Comparison of ENCODE assay signal across 20 mouse cellular contexts in the genomic region with DNA sequence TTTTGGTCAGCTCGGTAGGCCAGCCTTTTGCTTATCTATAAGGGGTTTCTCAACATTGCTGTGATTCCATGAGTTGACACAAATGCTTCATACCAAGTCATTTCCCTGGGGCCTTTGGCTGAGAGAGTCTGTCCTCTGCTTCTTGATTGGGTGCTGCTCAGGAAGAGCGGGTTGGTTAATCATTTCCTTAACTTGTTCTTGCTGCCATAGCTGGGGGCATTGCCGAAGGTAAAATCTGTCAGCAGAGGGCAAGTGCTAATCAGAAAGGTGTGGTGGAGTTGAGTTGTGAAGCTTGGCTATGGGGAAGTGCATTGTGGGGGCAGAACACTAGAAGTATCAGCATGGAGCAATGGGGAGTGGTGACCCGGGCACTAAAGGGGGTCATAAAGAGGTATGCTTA.
A peak's percentile ranks its signal among the peaks of the same experiment; 100 is the strongest.
DNase-seq lines count a peak whose midpoint lies in the region; ATAC-seq and TF ChIP-seq lines count a peak whose summit lies in the region.
"Had no signal": no experiment of that assay in that cellular context is flagged by ENCODE, and none has a peak within 500 bp of the region (broad histone marks: within the 10 kb centered on the region; RNA-seq: fewer than 3 reads in every experiment).

No protein-coding gene starts in this region.

- no peaks in the 10 kb centered on the region for H3K4me1 ChIP-seq in lung, embryonic 14.5 days (ENCODE audit: insufficient read depth)
- no peaks in the 10 kb centered on the region; the same call in 1 of the 2 replicates for H3K4me1 ChIP-seq in lung, adult 2 months (ENCODE audit: control insufficient read depth, insufficient read depth, low read length)
- no peaks in the 10 kb centered on the region for H3K4me1 ChIP-seq in intestine, embryonic 15.5 days (replicated peaks)
- no peaks in the 10 kb centered on the region for H3K4me1 ChIP-seq in stomach, embryonic 14.5 days (ENCODE audit: control insufficient read depth, insufficient read depth, low read length)
- H3K4me1 ChIP-seq: embryonic facial prominence, embryonic 12.5 days; heart, embryonic 10.5 days; midbrain, embryonic 13.5 days had no signal

- ATAC-seq in lung, embryonic 14.5 days (ENCODE audit: insufficient read depth): 0 out of 2 replicates have a peak, but pooled peaks have one; percentile 24
- peak; percentile 95 for ATAC-seq in intestine, embryonic 15.5 days
- ATAC-seq in stomach, embryonic 14.5 days (ENCODE audit: insufficient number of reproducible peaks, insufficient read depth, low FRiP score, low read depth): peak; percentile 81
- no peak for ATAC-seq in CD4-positive, CD25-positive, alpha-beta regulatory T cell, adult 4 months
- ATAC-seq: activated CD4-positive, CD25-positive, alpha-beta regulatory T cell, adult 4 months; midbrain, embryonic 13.5 days; Patski had no signal

- WGBS in lung, embryonic 14.5 days: 47% methylated on average over 4 of the region's 4 CpGs
- 61% methylated on average over 4 of the region's 4 CpGs for WGBS in lung, adult 2 months
- 53% methylated on average over 4 of the region's 4 CpGs for WGBS in intestine, embryonic 15.5 days
- WGBS in stomach, embryonic 14.5 days: 58% methylated on average over 4 of the region's 4 CpGs

- no peak for TF ChIP-seq POLR2A in lung, adult 2 months (IDR thresholded peaks at IDR 0.05; ENCODE audit: borderline replicate concordance, extremely low read depth, low read depth, low read length)

- no peaks in the 10 kb centered on the region for H3K27me3 ChIP-seq in lung, embryonic 14.5 days (ENCODE audit: insufficient read depth, low read length)
- no peaks in the 10 kb centered on the region for H3K27me3 ChIP-seq in intestine, embryonic 15.5 days (replicated peaks)
- H3K27me3 ChIP-seq in stomach, embryonic 14.5 days (ENCODE audit: control insufficient read depth, insufficient read depth, low read length): no peaks in the 10 kb centered on the region
- H3K27me3 ChIP-seq: embryonic facial prominence, embryonic 12.5 days; Patski had no signal

- H3K9ac ChIP-seq in lung, embryonic 14.5 days: no peak overlapping the region
- H3K9ac ChIP-seq in intestine, embryonic 15.5 days: no peak overlapping the region
- H3K9ac ChIP-seq in stomach, embryonic 14.5 days (replicated peaks; ENCODE audit: low read depth, low read length): no peak overlapping the region
- H3K9ac ChIP-seq: embryonic facial prominence, embryonic 12.5 days; hindbrain, embryonic 14.5 days; midbrain, embryonic 13.5 days had no signal

- H3K4me2 ChIP-seq in lung, embryonic 14.5 days: no peak overlapping the region
- H3K4me2 ChIP-seq in intestine, embryonic 15.5 days (replicated peaks): no peak overlapping the region
- H3K4me2 ChIP-seq in stomach, embryonic 14.5 days (replicated peaks; ENCODE audit: low read depth, low read length): no peak overlapping the region
- H3K4me2 ChIP-seq: embryonic facial prominence, embryonic 12.5 days; hindbrain, embryonic 14.5 days; midbrain, embryonic 13.5 days had no signal

- H3K27ac ChIP-seq in lung, embryonic 14.5 days (ENCODE audit: low read depth): no peak overlapping the region
- peak overlapping the region; percentile 48; the same call in 1 of the 2 replicates for H3K27ac ChIP-seq in intestine, embryonic 15.5 days
- H3K27ac ChIP-seq in stomach, embryonic 14.5 days (ENCODE audit: low read length): no peak overlapping the region
- H3K27ac ChIP-seq: embryonic facial prominence, embryonic 12.5 days; heart, embryonic 10.5 days; hindbrain, embryonic 14.5 days; midbrain, embryonic 13.5 days had no signal

- H3K9me3 ChIP-seq in lung, embryonic 14.5 days (ENCODE audit: low read depth, low read length): no peaks in the 10 kb centered on the region
- no peaks in the 10 kb centered on the region for H3K9me3 ChIP-seq in intestine, embryonic 15.5 days
- H3K9me3 ChIP-seq in stomach, embryonic 14.5 days (ENCODE audit: control insufficient read depth, low read depth, low read length): no peaks in the 10 kb centered on the region
- H3K9me3 ChIP-seq: embryonic facial prominence, embryonic 12.5 days; heart, embryonic 10.5 days; midbrain, embryonic 13.5 days had no signal

- DNase-seq in lung, embryonic 14.5 days: peak; percentile 36
- no peak for DNase-seq in lung, adult 2 months
- DNase-seq in kidney, postnatal 14 days: peak; percentile 47
- DNase-seq in heart, adult 9 months (ENCODE audit: low spot score in 2 of 2): no peak
- DNase-seq in urinary bladder, postnatal 10 days (ENCODE audit: low spot score): no peak
- DNase-seq: adrenal gland, postnatal 36 days; B cell, adult 2 months; cerebellum, adult 2 months; gastrocnemius, postnatal 10 days; heart, postnatal 14 days; thymus, adult 18-20 months had no signal

- H3K36me3 ChIP-seq in lung, embryonic 14.5 days (ENCODE audit: insufficient read depth): no peaks in the 10 kb centered on the region
- no peaks in the 10 kb centered on the region for H3K36me3 ChIP-seq in intestine, embryonic 15.5 days
- no peaks in the 10 kb centered on the region for H3K36me3 ChIP-seq in stomach, embryonic 14.5 days (ENCODE audit: control insufficient read depth, insufficient read depth, low read length)
- H3K36me3 ChIP-seq: embryonic facial prominence, embryonic 12.5 days; heart, embryonic 10.5 days; midbrain, embryonic 13.5 days had no signal

- no peak for TF ChIP-seq CTCF in lung, embryonic 14.5 days (IDR thresholded peaks at IDR 0.05; ENCODE audit: low read depth)
- TF ChIP-seq CTCF in lung, adult 2 months (IDR thresholded peaks at IDR 0.05; ENCODE audit: insufficient read depth, low read length): no peak

- H3K4me3 ChIP-seq in lung, embryonic 14.5 days (ENCODE audit: low read depth, low read length): no peak overlapping the region
- no peak overlapping the region for H3K4me3 ChIP-seq in lung, adult 2 months (replicated peaks; ENCODE audit: extremely low read depth, low read depth, low read length)
- no peak overlapping the region for H3K4me3 ChIP-seq in intestine, embryonic 15.5 days (replicated peaks)
- H3K4me3 ChIP-seq in stomach, embryonic 14.5 days (ENCODE audit: low read depth, low read length): no peak overlapping the region
- H3K4me3 ChIP-seq: embryonic facial prominence, embryonic 12.5 days; heart, embryonic 10.5 days; midbrain, embryonic 13.5 days had no signal

Comparison
In these comparisons a context has a peak if more than half of its experiments do, and no peak if none do; other contexts are left out.
1. DNase-seq: peak in lung, embryonic 14.5 days (single experiment) and kidney, postnatal 14 days (single experiment); none in lung, adult 2 months (single experiment), heart, adult 9 months (0 of 2) and urinary bladder, postnatal 10 days (single experiment).